Mouse (Mus musculus): ENCODE data around the gene Cenpp. TPM values are rescaled to one million over a fixed set of nuclear protein-coding genes. Genes with fewer than 3 reads are reported as not detected.
A peak's percentile ranks its signal among the peaks of the same experiment; 100 is the strongest.

The Cenpp gene
- polyA plus RNA-seq, 1 experiment: 0.29 TPM

DNA sequence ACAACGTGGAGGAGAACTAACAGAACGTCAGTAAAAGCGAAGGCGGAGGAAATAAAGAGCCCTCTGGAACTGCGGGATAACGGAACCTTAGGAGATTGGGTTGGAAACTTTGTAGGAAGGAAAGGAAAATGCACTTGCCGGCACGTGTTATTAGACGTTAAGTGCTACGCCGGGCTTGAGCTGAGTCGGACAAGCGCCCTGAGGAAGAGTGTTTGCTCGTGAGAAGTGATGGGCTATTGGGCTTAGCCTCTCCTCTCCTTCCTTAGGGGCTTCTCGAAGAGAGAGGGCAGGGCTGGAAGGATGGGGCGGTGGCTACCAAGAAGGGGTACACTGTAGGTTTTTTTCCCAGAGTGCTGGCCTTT, 576 bp upstream of the Cenpp start:
- Histone ChIP-seq H3K27me3 (ENCODE audit: control insufficient read depth, insufficient read depth, low read length) (no peaks in the 10 kb centered on the region), H3K4me1 (ENCODE audit: control insufficient read depth, insufficient read depth, insufficient read length) (no peaks in the 10 kb centered on the region), H3K36me3 (ENCODE audit: control insufficient read depth, insufficient read depth, low read length) (peaks cover 5% of the 10 kb centered on the region), H3K4me3 (ENCODE audit: extremely low read depth, insufficient read depth, insufficient read length) (peak overlapping the region; percentile 91), H3K27ac (ENCODE audit: insufficient read depth, low read length) (peak overlapping the region; percentile 44)
- WGBS: under 1% methylated on average over 16 of the region's 16 CpGs
- TF ChIP-seq CTCF (IDR thresholded peaks at IDR 0.05; ENCODE audit: extremely low read depth, insufficient read depth, insufficient read length, insufficient replicate concordance) (no peak), POLR2A (IDR thresholded peaks at IDR 0.05; ENCODE audit: low read depth, low read length) (no peak)
- DNase-seq (ENCODE audit: low read depth in 1 of 2, low spot score in 2 of 2): peak in 1 of 2 experiments; percentile 24

DNA sequence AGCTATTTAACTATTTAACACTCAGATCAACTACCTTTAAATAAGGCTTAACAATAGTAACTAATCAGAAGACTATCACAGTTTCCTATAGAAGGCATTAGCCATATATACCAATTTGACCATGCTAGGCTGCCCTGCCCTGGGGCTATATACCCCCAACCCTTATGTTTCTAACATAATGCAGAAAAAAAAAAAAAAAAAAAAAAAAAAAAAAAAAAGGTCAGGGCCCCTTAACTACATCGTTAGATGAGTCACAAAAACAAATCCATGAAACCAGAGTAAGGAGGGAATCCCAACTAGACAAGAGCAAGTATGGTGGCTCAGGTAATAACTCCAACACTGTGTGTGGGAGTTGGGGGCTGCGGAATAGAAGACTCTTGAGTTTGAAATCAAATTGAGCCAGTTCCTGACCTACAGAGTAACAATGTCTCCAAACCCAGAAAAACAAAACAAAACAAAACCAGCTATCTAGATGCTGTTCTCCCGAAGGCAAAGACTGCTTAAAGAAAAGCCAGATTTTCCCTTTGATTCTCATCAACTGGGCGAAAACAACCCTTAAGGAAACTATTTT, 719 bp downstream of the Cenpp start:
- Histone ChIP-seq H3K27ac (ENCODE audit: insufficient read depth, low read length) (no peak overlapping the region), H3K36me3 (ENCODE audit: control insufficient read depth, insufficient read depth, low read length) (peaks cover under 1% of the 10 kb centered on the region), H3K27me3 (ENCODE audit: control insufficient read depth, insufficient read depth, low read length) (no peaks in the 10 kb centered on the region), H3K4me3 (ENCODE audit: extremely low read depth, insufficient read depth, insufficient read length) (peak overlapping the region; percentile 76; the same call in 1 of the 2 replicates), H3K4me1 (ENCODE audit: control insufficient read depth, insufficient read depth, insufficient read length) (no peaks in the 10 kb centered on the region)
- 1% methylated on average over 4 of the region's 4 CpGs for WGBS
- TF ChIP-seq CTCF (IDR thresholded peaks at IDR 0.05; ENCODE audit: extremely low read depth, insufficient read depth, insufficient read length, insufficient replicate concordance): no peak
- no peak for TF ChIP-seq POLR2A (IDR thresholded peaks at IDR 0.05; ENCODE audit: low read depth, low read length)
- DNase-seq (ENCODE audit: low read depth in 1 of 2, low spot score in 2 of 2): no peak

- TF ChIP-seq POLR2A (IDR thresholded peaks at IDR 0.05; ENCODE audit: low read depth, low read length): no peak
- TF ChIP-seq CTCF (IDR thresholded peaks at IDR 0.05; ENCODE audit: extremely low read depth, insufficient read depth, insufficient read length, insufficient replicate concordance): no peak
- DNase-seq (ENCODE audit: low read depth in 1 of 2, low spot score in 2 of 2): no peak
- WGBS: 69% methylated on average over 2 of the region's 2 CpGs
- Histone ChIP-seq H3K4me3 (ENCODE audit: extremely low read depth, insufficient read depth, insufficient read length) (no peak overlapping the region), H3K27me3 (ENCODE audit: control insufficient read depth, insufficient read depth, low read length) (no peaks in the 10 kb centered on the region), H3K4me1 (ENCODE audit: control insufficient read depth, insufficient read depth, insufficient read length) (no peaks in the 10 kb centered on the region), H3K36me3 (ENCODE audit: control insufficient read depth, insufficient read depth, low read length) (no peaks in the 10 kb centered on the region; the same call in 1 of the 2 replicates), H3K27ac (ENCODE audit: insufficient read depth, low read length) (no peak overlapping the region)
Measured at GRCm38 (mm10) chr13:49651136-49651535, 1.4 kb downstream of the Cenpp start.

DNA sequence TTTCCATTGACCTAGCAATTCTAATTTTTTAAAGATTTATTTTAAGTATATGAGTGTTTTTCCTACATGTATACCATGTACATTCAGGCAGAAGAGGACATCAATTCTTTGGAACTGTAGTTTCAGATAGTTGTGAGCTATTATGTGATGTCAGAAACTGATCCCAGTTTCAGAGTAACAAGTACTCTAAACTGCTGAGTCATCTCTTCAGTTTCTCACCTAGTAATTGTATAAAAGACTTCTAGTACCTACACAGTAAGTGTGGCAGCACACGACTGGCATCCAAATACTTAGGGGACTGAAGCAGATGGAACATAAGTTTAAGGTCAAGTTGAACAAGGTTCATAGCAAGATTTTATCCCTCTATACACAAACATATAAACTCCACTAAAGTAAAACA, 6.6 kb downstream of the Cenpp start:
- no peak for DNase-seq (ENCODE audit: low read depth in 1 of 2, low spot score in 2 of 2)
- no peak overlapping the region for H3K4me3 ChIP-seq (ENCODE audit: extremely low read depth, insufficient read depth, insufficient read length)
- no peaks in the 10 kb centered on the region for H3K36me3 ChIP-seq (ENCODE audit: control insufficient read depth, insufficient read depth, low read length)
- no peaks in the 10 kb centered on the region for H3K4me1 ChIP-seq (ENCODE audit: control insufficient read depth, insufficient read depth, insufficient read length)
- no peak overlapping the region for H3K27ac ChIP-seq (ENCODE audit: insufficient read depth, low read length)
- H3K27me3 ChIP-seq (ENCODE audit: control insufficient read depth, insufficient read depth, low read length): no peaks in the 10 kb centered on the region
- 91% methylated on average over 1 of the region's 1 CpGs for WGBS
- no peak for TF ChIP-seq CTCF (IDR thresholded peaks at IDR 0.05; ENCODE audit: extremely low read depth, insufficient read depth, insufficient read length, insufficient replicate concordance)
- no peak for TF ChIP-seq POLR2A (IDR thresholded peaks at IDR 0.05; ENCODE audit: low read depth, low read length)

GRCm38 (mm10) chr13:49644731-49645529, 7.7 kb downstream of the Cenpp start:
- no peak for DNase-seq (ENCODE audit: low read depth in 1 of 2, low spot score in 2 of 2)
- WGBS: 66% methylated on average over 2 of the region's 2 CpGs
- Histone ChIP-seq H3K4me1 (ENCODE audit: control insufficient read depth, insufficient read depth, insufficient read length) (no peaks in the 10 kb centered on the region), H3K4me3 (ENCODE audit: extremely low read depth, insufficient read depth, insufficient read length) (no peak overlapping the region), H3K36me3 (ENCODE audit: control insufficient read depth, insufficient read depth, low read length) (no peaks in the 10 kb centered on the region), H3K27me3 (ENCODE audit: control insufficient read depth, insufficient read depth, low read length) (no peaks in the 10 kb centered on the region), H3K27ac (ENCODE audit: insufficient read depth, low read length) (no peak overlapping the region)
- TF ChIP-seq POLR2A (IDR thresholded peaks at IDR 0.05; ENCODE audit: low read depth, low read length) (no peak), CTCF (IDR thresholded peaks at IDR 0.05; ENCODE audit: extremely low read depth, insufficient read depth, insufficient read length, insufficient replicate concordance) (no peak)

GRCm38 (mm10) chr13:49643669-49644362, 8.8 kb downstream of the Cenpp start:
- no peak for DNase-seq (ENCODE audit: low read depth in 1 of 2, low spot score in 2 of 2)
- Histone ChIP-seq H3K27me3 (ENCODE audit: control insufficient read depth, insufficient read depth, low read length) (no peaks in the 10 kb centered on the region), H3K27ac (ENCODE audit: insufficient read depth, low read length) (no peak overlapping the region)

More at GRCm38 (mm10) chr13:49643669-49644362, 8.8 kb downstream of the Cenpp start:
- no peaks in the 10 kb centered on the region for H3K36me3 ChIP-seq (ENCODE audit: control insufficient read depth, insufficient read depth, low read length)
- TF ChIP-seq POLR2A (IDR thresholded peaks at IDR 0.05; ENCODE audit: low read depth, low read length) (no peak), CTCF (IDR thresholded peaks at IDR 0.05; ENCODE audit: extremely low read depth, insufficient read depth, insufficient read length, insufficient replicate concordance) (no peak)
- no peaks in the 10 kb centered on the region for H3K4me1 ChIP-seq (ENCODE audit: control insufficient read depth, insufficient read depth, insufficient read length)
- no peak overlapping the region for H3K4me3 ChIP-seq (ENCODE audit: extremely low read depth, insufficient read depth, insufficient read length)

Measured in spleen, adult 2 months (tissue).